Mouse (Mus musculus) hindbrain, embryonic 11.5 days (tissue): ENCODE results near the gene Gm10600. TPM values are rescaled to one million over a fixed set of nuclear protein-coding genes. Genes with fewer than 3 reads are reported as not detected.
"Not testable (repeated sequence)": the region's sequence is repeated elsewhere in the genome, so short reads cannot be mapped to it uniquely, and the experiment has no call there.

Experiments
- ATAC-seq: fragments of 200-750 bp; cut with Nextera tagmentation; 2 replicates; pipeline ENCODE4 v1.8.0; 2017; ENCODE audit warnings: mild to moderate bottlenecking, moderate TSS enrichment, moderate library complexity; ENCODE audit not compliant: low FRiP score
- DNase-seq: peaks from one replicate; pipeline ENCODE4 v3.0.0-alpha.2; 2015; ENCODE audit warnings: low spot score
- H3K27ac ChIP-seq: fragments of 300-500 bp; sonication (generic); 2 replicates; pipeline ENCODE4 v1.5.1; 2014; ENCODE audit warnings: mild to moderate bottlenecking, low read depth, low read length
- H3K27me3 ChIP-seq: fragments of 300-500 bp; sonication (generic); 2 replicates; pipeline ENCODE4 v1.6.1; 2014; ENCODE audit warnings: mild to moderate bottlenecking, low read length, moderate library complexity, mixed read lengths; ENCODE audit not compliant: control insufficient read depth, insufficient read depth
- H3K36me3 ChIP-seq: fragments of 300-500 bp; sonication (generic); 2 replicates; pipeline ENCODE4 v1.6.1; 2014; ENCODE audit warnings: mild to moderate bottlenecking, low read length, moderate library complexity, mixed read lengths; ENCODE audit not compliant: control insufficient read depth, insufficient read depth
- H3K4me1 ChIP-seq: fragments of 300-500 bp; sonication (generic); replicated peaks from 2 replicates; pipeline ENCODE4 v1.6.1; 2014; ENCODE audit warnings: low read length, mixed read lengths; ENCODE audit not compliant: control insufficient read depth, insufficient read depth
- H3K4me2 ChIP-seq: fragments of 300-500 bp; sonication (generic); replicated peaks from 2 replicates; pipeline ENCODE4 v1.6.1; 2014; ENCODE audit warnings: mild to moderate bottlenecking, low read depth, low read length
- H3K4me3 ChIP-seq: fragments of 300-500 bp; sonication (generic); 2 replicates; pipeline ENCODE4 v1.5.1; 2014; ENCODE audit warnings: low read depth, low read length
- H3K9ac ChIP-seq: fragments of 300-500 bp; sonication (generic); 2 replicates; pipeline ENCODE4 v1.6.1; 2014; ENCODE audit warnings: low read depth, low read length
- H3K9me3 ChIP-seq: fragments of 300-500 bp; sonication (generic); 2 replicates; pipeline ENCODE4 v1.6.1; 2016; ENCODE audit warnings: low read length; ENCODE audit not compliant: control insufficient read depth
- WGBS: fragments of 180-500 bp; shearing (Covaris S2); extraction: QIAGEN DNeasy Blood & Tissue Kit; methylation state at CpG from one replicate; pipeline ENCODE4 v1.1.7; 2014; 5-methylcytosine and 5-hydroxymethylcytosine counted together
- polyA plus RNA-seq: library from polyadenylated mRNA; unstranded; fragments of >200 nt; fragmentation: Nextera tagmentation; extraction: Ambion mirVana; gene quantifications from 2 replicates; pipeline ENCODE4 v1.2.1, GENCODE M21; 2014

The Gm10600 gene
- not detected in 2 replicates for polyA plus RNA-seq

DNA sequence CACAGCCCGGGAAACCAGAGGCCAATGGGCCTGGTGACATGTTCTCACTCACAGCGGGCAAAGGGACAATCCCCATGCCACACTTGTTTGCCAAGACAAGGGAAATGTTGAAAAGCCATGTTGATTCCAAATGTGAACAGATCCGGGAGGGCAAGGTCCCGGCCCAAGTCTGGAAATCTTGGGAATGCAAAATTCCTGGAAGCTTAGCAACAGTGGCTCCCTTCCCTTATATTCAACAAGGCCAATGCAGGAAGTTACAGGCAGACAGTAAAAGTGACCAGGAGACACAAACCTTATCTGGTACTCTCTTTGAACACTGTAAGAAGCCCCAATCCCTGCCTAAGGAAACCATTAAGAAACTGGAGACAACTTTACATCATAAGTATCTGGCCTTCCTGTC, at the start of gene Gm10600:
Gene Gm10600 (plus strand): TSS at position 301 of the 400 bp plus-strand sequence.
- not testable (repeated sequence) for DNase-seq, H3K4me3 ChIP-seq, H3K27me3 ChIP-seq, H3K9ac ChIP-seq, H3K27ac ChIP-seq, ATAC-seq, H3K4me2 ChIP-seq, H3K36me3 ChIP-seq, H3K4me1 ChIP-seq, H3K9me3 ChIP-seq
- WGBS, result no CpG with 5 or more reads among the region's 4 CpGs

DNA sequence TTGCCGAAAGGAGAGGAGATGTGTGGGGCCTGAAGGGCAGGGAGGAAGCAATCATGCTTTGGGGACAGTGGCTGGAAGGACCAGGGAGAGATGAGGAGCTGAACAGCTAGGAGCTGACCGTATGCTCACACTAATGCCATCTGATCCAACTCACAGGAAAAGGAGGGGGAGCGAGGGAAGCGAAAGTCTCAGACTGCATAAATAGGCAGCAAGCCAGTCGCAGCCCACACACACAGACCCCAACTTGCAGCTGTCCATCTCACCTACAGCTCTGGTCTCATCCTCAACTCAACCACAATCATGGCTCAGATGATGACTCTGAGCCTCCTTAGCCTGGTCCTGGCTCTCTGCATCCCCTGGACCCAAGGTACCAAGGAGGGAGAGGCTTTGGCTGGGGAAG, 15.0 kb downstream of the Gm10600 start, which contains the start of gene Ccl21b:
Gene Ccl21b (plus strand): TSS at position 301 of the 400 bp plus-strand sequence.
- not testable (repeated sequence) for H3K27ac ChIP-seq, H3K27me3 ChIP-seq, H3K4me3 ChIP-seq, DNase-seq, H3K9me3 ChIP-seq, H3K36me3 ChIP-seq, ATAC-seq, H3K4me1 ChIP-seq, H3K4me2 ChIP-seq, H3K9ac ChIP-seq
- WGBS, result no CpG with 5 or more reads among the region's 5 CpGs

Other genes starting within 250 kb of the Gm10600 start
- 0.24 and 0.40 TPM in 2 replicates for gene Gm21093, start 205.9 kb upstream of the Gm10600 start, polyA plus RNA-seq
- not detected in 2 replicates for gene Gm3893, start 149.4 kb upstream of the Gm10600 start, polyA plus RNA-seq
- gene Gm13304, start 125.8 kb upstream of the Gm10600 start, polyA plus RNA-seq, result 2.8 TPM in 1 of 2 replicates, not detected in the other
- not detected in 2 replicates for gene Gm13306, start 87.2 kb upstream of the Gm10600 start, polyA plus RNA-seq
- 0.53 TPM in 1 of 2 replicates, not detected in the other for gene Gm13305, start 72.0 kb upstream of the Gm10600 start, polyA plus RNA-seq
- not detected in 2 replicates for gene Ccl21b, start 15.1 kb downstream of the Gm10600 start, polyA plus RNA-seq
- not detected in 2 replicates for gene Gm21953, start 53.6 kb downstream of the Gm10600 start, polyA plus RNA-seq
- not detected in 2 replicates for gene Fam205a3, start 77.7 kb downstream of the Gm10600 start, polyA plus RNA-seq
- not detected in 2 replicates for gene Gm21586, start 198.7 kb downstream of the Gm10600 start, polyA plus RNA-seq
- not detected in 2 replicates for gene Gm2163, start 226.1 kb downstream of the Gm10600 start, polyA plus RNA-seq